Mouse (Mus musculus) erythroblast, embryonic 14.5 days (primary cell): Measurements from ENCODE around the gene Stx11.

Experiments
- GATA1 ChIP-seq: IDR thresholded peaks from 2 replicates; pipeline ENCODE4 v1.6.1; 2012; ENCODE audit warnings: low read length, inconsistent platforms, mixed read lengths
- TAL1 ChIP-seq: IDR thresholded peaks from 3 replicates; pipeline ENCODE4 v1.6.1; 2012; ENCODE audit warnings: low read length, inconsistent platforms, mixed read lengths

DNA sequence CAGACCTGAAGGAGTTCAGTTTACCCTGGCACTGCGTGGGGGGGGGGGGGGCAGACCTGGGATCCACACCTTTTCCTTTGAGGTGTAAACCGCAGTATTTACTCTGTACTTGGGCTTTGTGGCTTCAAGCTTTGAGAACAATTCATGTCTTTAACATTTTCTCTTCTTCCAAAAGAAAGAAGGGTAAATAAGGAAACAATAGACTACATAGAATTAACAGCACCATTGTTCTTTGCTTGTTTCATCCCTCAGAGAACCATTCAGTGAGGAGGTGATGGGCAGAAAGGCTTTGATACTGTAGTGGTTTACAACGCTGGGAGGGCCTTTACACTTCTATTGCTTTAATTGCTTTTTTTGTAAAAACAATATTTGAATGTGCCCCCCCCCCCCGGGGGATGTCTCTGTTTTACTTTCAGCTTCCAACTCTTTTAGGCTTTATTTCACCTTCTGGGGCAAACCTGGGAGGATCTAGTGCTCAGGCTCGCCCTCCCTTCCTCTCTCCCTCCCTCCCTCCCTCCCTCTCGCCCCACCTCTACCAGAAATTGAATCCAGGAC lies 33.7 kb downstream of the Stx11 start:
- TF ChIP-seq TAL1 (no peak), GATA1 (no peak)
